Mouse (Mus musculus): ENCODE measurements around the gene Ginm1.

The Ginm1 gene

DNA sequence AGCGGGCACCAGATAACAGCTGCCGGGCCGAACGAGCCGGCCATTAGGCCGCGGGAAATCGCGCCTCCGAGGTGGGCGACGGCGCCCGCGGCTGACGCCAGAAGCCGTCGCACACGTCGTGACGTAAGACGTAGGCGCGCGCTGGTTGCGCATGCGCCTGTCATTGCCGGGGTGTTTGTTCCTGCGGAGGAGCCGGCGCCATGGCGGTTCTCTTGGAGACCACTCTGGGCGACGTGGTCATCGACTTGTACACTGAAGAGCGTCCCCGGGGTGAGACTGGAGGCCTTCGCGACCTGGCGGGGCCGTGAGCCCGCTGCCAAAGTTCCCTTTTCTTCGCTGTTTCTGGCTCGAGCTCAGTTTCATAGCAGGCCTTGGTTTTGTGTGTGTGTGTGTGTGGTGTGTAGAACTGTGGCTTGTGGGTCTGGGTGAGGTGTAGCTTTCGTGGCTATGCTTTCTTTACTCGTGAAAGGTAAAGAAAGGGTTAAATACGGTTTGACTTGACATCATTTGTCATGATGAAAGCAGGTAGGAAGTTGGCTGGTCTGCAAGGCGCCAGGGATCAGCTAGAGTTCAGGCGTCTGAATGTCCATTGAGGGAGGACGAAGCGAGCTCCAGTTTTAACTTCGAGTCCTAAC is at the start of gene Ginm1, which contains the start of gene Ppil4:
Gene Ginm1 (minus strand): TSS at position 74 of the 635 bp plus-strand sequence.
Gene Ppil4 (plus strand): TSS at position 141 of the 635 bp plus-strand sequence.
- peak; percentile 82 to 91 for DNase-seq (ENCODE audit: low spot score in 2 of 2)

DNA sequence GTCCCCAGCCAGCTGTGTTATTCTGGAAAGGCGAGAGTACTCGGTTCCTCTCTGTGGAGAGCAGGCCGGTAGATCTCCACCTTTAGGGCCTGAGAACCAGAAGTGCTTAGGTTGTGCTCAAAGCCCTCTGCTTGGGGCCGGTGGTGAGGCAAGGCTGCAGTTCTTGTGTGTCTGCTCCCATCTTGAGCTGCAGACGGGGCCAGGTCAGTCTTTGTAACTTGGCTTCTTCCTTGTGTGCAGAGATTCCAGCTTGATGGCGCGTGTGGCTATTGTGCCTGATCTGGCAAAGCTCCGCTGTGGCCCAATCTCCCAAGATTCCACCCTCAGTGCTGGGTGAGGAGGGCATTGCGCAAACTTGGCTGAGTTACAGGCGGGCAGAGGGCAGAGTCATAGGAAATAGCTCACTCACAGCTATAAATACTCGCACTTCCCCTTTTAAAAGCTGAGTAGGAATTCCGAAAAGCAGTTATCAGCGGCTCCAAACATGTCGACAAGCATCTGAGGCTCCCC is 49.0 kb upstream of the Ginm1 start:
- no peak for DNase-seq (ENCODE audit: low spot score in 2 of 2)

DNA sequence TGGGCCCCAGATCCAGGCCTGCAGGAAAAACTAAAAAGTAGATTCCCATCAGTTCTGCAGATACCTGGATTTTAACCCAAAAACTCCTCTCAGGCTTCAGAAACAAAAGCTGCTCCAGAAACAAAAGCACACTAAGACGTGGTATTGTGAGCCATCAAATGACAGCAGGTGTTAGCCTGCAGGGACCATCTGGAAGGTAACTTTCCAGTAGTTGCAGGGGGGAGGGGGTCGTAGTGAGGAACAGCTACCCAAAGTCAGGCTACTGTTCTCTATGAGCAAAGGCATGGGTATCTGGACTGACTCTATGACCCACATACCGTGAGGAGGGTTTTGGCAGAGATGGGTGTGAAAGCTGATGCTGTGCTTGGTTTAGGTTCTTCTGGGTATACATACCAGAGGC is 48.2 kb upstream of the Ginm1 start:
- no peak for DNase-seq (ENCODE audit: low spot score in 2 of 2)

DNA sequence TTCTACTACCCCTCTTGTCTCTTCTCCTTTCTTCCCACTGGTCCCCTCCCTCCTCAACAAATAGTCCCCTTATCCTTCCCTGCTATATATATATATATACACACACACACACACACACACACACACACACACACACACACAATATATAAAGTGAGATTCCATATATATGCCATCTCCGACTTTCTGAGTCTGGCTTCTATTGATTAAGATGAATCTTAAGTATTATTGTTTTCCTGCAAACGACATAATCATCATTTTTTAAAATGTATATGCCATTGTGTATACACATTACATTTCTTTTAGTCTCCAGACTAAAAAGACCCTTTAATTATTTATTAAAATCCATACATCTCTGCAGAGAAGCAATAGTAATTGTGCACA is 47.7 kb upstream of the Ginm1 start:
- DNase-seq (ENCODE audit: low spot score in 2 of 2): no peak

DNA sequence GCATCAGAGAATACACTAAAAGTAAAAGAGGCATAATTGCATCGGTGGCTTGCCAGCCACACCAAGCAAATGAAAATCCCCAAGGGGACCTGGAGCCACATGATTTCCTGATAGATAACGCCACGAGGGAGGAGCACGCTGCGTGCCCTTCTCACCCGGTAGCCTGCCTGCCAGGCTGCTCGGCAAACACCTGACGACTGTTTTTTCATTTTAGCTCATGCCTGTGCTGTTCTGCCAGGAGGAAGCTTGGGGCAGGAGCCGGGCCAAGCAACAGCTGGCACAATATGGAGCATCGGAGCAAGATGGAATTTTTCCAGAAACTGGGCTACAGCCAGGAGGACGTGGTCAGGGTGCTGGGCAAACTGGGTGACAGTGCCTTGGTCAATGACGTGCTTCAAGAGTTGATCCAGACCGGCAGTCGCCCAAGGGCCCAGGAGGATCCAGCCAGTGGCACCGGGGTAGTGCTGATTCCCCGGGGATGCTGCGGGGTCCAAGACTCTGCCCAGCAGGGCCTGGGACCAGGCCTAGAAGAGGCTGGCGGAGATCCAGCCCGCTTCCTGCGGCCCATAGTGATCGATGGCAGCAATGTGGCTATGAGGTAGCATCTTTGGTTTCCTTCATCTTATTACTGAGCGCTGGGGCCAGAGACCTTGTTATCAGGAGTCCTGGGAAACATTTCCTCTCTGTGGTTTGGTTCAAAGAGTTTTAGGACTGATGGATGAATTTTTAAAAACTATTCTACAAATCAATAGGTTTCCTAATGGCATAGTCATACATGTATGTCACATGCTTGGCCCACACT is 47.1 kb upstream of the Ginm1 start:
- DNase-seq (ENCODE audit: low spot score in 2 of 2): no peak

DNA sequence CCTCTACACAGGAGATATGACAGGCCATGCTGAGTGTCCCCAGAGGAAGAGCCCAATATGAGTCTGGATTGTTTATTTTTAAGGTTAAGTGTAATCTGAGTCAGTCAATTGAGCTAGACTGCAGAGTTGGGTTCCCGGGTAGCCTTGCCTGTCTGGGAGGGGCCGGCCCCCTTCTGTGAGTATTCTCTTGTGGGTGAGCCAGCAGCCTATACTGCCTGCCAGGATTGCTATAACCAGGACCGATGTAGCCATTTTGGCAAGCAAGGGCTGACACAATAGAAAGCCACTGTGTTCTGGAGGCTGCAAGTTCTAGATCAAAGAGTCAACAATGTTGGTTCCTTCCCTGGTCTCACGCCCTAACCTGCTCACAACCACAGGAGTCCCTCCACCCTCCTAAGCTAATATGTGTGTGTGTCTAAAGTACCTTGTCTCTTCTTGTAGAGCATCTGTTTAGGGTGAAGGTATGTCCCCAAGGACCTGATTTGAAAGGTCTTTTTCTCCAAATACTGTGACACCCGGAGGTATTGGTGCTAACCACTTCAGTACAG is 46.3 kb upstream of the Ginm1 start:
- DNase-seq (ENCODE audit: low spot score in 2 of 2): no peak

DNA sequence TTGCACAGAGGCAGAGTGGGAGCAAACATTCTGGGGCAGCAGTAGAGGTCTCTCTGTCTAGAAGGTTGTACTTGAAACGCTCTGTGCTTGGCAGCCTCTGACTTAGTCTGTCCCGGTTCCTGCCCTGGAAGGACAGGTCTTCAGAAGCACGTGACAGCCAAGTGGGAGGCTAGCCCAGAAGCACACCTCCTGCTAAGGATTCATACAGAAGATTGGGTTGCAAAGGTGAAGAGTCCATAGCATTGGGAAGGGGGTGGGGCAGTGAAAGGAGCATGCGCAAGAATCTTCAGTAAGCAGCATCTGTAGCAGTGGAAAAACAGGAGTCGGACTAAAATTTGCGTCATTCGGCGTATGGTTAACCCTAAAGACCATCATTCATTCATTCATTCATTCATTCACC is 45.4 kb upstream of the Ginm1 start:
- DNase-seq (ENCODE audit: low spot score in 2 of 2): no peak

DNA sequence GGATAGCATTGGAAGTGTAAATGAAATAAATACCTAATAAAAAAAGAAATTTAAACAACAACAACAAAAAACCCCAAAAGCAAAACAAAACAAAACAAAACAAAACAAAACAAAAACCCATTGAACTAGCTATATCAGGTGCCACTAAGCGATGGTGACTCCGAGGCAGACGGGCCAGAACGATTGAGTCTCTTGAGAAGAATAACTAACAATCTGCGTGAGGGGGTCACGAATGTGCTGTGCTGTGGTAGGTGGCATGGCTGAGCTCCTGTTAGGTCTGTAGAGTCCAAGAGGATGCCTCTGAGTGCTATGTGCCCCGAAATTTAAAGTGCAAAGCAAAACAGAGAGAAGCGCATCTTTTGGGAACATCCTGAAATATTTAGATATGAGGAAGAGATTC is 44.8 kb upstream of the Ginm1 start:
- no peak for DNase-seq (ENCODE audit: low spot score in 2 of 2)

DNA sequence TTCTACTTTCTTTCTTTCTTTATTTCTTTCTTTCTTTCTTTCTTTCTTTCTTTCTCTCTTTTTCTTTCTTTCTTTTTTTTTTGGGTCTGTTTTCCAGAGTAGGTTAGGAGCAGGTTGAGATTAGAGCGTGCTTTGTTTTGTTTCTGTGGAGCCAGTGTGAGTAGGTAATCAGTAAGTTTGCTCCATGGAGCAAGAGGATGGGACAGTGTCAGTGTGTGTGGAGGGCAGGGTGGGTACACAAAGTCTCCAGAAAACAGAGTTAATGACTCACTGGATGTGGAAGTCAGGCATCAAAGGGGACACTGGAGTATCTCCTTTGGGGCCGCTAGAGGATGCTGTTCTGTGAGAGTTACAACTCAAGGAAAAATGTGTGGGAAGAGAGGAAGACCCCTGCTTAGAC is 44.3 kb upstream of the Ginm1 start:
- no peak for DNase-seq (ENCODE audit: low spot score in 2 of 2)

DNA sequence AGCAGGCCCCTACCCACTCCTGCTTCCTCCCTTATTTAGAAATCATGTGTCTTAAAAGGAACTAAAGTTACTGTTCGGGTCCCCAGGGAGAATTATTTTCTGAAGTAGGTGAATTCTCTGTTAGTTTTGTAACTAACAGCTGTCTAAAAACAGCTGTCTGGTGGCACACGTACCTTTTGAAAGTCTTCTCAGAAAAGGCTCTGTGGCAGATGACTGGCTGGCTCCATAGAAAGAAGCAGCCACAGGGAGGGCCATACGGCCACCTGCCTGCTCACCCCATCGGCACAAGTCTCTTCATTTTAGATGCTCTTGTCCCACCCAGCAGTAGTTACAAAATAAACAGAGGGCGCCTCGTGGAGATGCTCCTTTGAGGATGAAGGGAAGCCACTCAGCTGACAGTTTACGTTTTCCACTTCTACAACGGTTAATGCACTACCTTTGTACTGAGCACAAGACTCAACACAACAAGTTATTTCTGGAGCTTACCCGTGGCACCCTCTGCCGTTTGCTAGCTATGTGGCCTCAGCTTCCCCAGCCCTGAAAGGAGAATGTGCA is 42.1 kb upstream of the Ginm1 start:
- DNase-seq (ENCODE audit: low spot score in 2 of 2): no peak

DNA sequence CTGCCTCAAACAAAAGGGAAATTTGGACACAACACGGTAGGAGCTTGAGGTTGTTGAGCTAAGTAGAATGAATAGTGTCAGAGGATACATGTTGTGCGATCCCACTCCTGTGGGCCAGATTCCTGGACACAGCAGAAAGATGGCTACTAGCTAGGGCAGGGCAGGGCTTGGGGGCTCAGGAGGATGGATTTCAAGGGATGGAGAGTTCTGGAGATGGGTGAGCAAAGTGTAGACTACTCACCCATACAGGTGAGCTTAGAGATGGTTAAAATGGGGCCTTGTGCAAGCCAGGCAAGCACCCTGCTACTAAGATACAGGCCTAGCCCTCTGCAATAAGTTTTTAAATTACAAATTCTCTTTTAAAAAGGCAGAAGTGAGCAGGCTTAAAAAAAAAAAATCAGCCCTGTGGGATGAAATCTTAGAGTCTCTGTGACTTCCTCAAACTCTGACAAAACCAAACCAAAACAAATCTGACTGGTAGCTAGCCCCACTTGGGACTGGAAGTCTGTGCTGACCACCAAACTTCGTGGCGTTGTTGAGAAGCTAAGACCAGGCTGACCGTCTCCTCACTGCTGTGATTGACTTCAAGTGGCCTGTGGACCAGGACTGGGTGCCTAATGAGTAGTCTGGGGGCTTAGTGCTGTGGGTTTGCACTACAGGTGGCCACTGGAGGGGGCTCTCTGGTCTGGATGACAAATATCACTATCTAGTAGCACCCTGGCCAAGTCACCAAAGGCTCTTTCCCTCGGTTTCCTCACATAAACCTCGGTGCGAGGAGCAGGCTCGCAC is 40.9 kb upstream of the Ginm1 start:
- DNase-seq (ENCODE audit: low spot score in 2 of 2): no peak

DNA sequence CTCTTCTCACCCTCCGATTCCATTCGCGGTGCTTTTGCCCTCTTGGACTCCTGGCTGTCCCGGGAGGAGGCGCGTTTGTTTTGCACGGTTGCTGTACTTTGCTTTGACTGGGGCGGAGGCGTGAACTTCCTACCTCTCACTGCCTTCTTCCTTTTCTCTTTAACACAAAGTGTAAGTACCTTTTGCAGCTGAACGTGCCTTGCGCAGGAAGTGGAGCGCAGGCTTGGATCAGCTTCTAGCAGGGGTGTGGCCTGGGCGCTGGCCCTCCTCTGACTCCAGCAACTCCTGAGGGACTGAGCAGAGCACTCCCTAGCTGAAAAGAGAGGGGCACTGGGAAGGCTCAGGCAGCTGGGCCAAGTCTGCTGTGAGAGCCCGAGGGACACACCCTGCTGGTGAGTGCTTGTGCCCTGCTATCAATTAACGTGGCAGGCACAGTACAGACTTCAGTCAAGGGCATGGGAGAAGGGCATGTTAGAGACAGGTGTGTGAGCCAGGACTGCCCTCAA is 39.6 kb upstream of the Ginm1 start, which contains the start of gene Zc3h12d:
Gene Zc3h12d (plus strand): TSS at position 300 of the 506 bp plus-strand sequence.
- no peak for DNase-seq (ENCODE audit: low spot score in 2 of 2)

DNA sequence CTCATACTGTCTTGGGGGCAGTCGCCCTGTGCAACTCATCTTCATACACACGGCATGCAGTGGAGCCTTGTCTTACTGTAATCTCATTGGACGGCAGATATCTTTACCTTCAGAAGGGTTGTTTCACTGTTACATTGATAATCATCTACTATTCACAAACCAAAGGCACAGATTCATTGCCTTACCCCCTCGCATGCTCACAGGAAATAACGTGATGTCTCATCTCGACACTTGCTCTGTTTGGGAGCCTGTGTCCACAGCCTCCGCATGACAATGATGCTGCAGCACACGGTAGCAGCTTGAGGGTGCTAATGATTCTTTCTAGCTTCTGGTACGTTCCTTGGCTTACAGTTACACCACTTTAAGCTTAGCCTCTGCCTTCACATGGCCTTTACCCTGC is 33.5 kb upstream of the Ginm1 start:
- no peak for DNase-seq (ENCODE audit: low spot score in 2 of 2)

DNA sequence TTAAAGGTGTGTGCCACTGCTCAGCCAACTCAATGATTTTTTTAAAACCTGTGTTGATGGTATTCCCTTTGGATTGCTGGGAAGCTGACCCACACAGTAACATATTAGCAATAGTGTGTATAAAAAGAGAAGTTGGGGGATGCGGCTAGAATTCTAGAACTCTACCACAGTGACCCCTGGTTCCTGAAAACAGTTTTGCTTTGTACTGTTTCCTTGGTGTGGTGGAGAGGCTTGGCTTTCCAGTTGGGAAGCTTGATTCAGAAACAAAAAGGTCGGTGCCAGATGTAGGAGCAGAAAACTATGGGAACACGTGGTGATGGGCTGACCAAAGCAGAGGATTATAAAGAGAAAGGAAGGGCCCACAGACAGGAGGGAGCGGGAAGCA is 32.6 kb upstream of the Ginm1 start:
- DNase-seq (ENCODE audit: low spot score in 2 of 2): no peak

DNA sequence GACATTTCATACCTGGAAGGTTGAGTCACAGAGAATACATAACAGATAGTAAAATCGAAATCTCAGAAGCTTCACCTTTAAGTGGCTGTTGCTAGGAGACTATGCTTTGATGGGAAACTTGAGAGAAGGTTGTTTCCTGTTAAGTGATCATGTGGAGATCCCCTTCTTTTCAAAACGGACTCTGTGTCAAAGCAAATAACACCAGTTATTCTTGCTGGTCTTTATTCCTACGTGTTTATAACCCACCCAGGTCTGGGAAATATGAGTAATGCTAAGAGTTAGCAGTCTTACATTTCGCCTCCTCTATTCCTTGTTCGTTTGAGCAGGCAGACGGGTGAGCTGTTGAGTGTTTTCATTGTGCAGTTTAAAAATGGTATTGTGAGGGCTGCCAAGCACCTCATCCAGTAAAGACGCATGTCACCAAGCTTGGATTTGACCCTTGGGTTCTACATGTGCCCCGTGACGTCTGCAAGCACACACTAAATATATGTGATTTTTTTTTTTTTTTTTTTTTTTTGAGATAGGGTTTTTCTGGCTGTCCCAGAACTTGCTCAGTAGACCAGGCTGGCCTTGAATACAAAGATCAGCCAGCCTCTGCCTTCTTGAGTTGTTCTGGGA is 32.1 kb upstream of the Ginm1 start:
- DNase-seq (ENCODE audit: low spot score in 2 of 2): no peak

DNA sequence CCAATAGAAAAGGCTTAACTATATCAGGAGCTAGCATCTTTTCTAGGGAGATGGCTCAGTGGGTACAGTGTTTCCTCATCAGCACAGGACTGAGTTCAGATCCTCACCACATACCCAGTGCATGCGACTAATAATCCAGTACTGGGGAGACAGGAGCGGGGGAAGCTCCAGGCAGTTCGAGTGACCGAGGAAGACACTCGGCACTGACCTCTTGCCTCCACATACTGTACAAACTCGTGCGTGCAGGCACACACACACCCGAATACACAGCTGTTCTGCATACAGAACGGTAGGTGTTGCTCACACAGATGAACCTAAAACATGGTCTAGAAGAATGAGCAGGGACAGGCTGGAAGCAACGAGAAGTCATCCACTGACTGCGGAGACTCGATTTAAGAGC is 29.4 kb upstream of the Ginm1 start:
- DNase-seq (ENCODE audit: low spot score in 2 of 2): no peak

DNA sequence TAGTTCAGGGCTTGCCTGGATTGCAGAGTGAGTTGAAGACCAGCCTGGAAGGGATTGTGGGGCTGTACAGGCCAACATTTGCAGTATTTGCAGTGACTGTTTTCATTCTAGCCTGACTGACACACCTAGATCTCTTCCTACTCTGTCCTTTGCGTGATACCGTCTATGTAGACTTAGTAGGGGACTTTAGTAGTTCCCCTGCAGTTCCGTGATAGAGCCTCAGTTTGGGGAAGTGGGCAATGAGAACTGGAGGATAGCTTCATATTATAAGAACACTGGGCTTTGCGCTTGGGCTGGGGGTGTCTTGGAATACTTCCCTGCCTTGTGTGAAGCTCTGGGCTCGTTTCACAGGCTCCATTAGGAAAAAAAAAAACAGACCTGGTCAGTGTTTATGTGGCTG is 27.5 kb upstream of the Ginm1 start:
- DNase-seq (ENCODE audit: low spot score in 2 of 2): no peak

DNA sequence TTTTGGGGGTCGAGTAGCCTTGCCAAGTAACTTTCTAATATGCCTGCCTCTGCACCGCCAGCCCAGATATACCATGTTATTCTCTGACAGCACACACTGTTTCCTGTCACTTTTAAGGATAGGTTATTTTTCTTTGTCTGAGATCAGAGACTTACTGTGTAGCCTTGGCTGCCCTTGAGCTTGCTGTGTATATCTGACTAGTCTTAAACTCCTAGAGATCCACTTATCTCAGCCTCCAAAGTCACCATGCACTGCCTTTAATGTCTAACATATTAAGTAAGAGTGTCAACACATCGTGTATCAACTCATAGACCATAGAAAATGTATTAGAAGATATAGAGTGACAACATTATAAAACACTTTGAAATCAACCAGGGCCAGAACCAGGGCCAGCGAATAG is 27.0 kb upstream of the Ginm1 start:
- DNase-seq (ENCODE audit: low spot score in 2 of 2): no peak

DNA sequence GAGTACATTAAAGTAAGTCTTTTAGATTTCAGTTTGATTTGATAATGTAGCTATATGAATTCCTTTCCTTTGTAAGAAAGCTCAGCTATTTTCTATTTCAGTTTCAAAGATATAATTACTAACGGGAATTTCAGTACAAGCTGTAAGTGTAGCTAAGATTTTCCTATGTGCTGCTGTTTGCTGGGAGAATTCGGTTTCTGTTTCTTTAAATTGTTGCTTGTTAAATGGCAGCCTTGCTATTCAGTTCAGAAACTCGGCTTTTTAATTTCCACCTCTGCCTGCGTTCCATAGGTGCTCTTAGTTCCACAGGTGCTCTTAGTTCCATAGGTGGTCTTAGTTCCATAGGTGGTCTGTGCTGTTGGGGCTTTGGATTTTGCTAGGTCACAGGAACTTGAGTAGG is 26.5 kb upstream of the Ginm1 start:
- no peak for DNase-seq (ENCODE audit: low spot score in 2 of 2)

DNA sequence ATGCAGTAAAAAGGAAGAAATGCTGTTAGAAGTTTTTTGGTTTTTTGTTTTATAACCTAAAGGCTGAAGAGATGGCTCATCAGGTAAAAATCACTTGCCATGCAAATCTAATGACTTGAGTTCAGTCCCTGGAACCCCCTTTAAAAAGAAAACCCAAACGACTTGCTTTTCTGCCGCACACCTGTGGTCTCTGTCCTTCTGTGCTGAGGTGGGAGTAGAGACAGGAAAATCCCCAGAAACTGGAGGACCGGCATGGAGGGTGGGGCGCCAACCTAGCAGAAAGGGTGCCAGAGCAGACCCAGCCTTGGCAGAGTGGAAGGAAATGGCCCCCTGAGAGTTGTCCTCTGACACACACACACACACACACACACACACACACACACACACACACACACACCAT is 26.1 kb upstream of the Ginm1 start:
- no peak for DNase-seq (ENCODE audit: low spot score in 2 of 2)

DNA sequence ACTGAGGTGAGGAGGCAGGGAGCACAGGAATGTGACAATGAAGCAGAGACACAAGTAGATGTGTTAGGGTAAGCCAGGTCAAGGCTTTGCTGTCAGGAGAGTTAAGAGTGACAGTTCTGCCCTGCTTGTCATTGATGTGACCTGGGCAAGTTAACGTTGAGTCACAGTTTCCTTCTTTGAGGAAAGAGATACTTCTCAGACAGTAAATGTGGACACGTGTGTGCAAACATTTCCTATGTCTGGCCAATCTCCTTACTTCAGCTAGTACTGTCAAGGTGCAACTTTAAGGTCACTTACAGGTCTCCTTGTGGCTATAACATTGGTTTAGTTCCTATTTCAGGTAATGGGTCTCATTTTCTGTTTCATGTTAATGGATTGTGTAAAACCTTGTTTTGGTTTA is 23.9 kb upstream of the Ginm1 start:
- no peak for DNase-seq (ENCODE audit: low spot score in 2 of 2)
